Mouse (Mus musculus): ENCODE measurements around the gene Cbx6.

- TF ChIP-seq POLR2A (IDR thresholded peaks at IDR 0.05; ENCODE audit: insufficient read length, low read depth), result no peak
- TF ChIP-seq USF1 (IDR thresholded peaks at IDR 0.05; ENCODE audit: low read depth), result no peak
- no peak for TF ChIP-seq MYOG (IDR thresholded peaks at IDR 0.05; ENCODE audit: control insufficient read depth in 1 of 3, insufficient read depth in 1 of 3, insufficient read length in 2 of 3, low read depth in 2 of 3)
- no peak for TF ChIP-seq MAX (IDR thresholded peaks at IDR 0.05; ENCODE audit: low read depth)
These were observed 40.9 kb upstream of the Cbx6 start for GRCm38 (mm10) chr15:79875261-79875995.
